Mouse (Mus musculus) 416B (cell line): ENCODE measurements around the gene Dpp9.

ENCODE experiments used
- DNase-seq: peaks from one replicate; pipeline ENCODE4 v3.0.0; 2011; ENCODE audit warnings: low read depth

Dpp9 gene

DNA sequence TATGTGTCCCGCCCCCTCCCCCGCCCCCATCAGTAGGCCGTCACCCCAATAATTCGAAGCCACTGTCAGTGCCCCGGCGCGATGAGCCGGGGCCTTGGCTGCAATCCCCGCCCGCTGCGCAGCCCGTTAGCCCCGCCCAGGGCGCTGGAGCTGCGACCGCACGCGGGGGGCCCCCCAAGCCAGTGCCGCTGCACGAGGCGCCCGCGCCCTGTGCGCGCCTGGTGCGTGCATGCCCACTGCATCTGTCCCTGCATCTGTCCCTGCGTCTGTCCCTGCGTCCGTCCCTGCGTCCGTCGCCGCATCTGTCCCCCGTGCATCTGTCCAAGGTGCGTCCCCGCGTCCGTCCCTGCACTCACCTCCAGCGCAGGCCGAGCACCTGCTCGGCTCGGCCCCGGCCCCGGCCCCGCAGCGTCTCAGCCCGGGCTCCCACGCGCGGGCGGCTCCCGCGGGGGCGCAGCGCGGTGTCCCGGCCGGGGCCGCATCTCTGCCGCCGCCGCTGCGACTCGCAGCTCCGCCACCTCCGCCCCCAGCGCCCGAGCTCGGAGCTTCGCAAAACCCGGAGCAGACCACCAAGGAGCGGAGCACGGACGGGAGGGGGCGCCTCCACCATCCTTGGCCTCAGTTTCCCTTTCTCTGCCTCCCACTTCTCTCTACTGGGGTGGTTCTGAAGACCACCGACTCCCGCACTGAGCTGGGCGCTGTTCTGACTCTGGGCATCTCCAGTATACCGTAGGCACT, 78.7 kb downstream of the Dpp9 start, which contains the start of gene Sema6b:
TSS of gene Sema6b (minus strand) at position 486 of the 738 bp plus-strand sequence.
- DNase-seq: no peak

- DNase-seq: no peak
Observed at GRCm38 (mm10) chr17:56139355-56139754, 79.3 kb downstream of the Dpp9 start.

DNA sequence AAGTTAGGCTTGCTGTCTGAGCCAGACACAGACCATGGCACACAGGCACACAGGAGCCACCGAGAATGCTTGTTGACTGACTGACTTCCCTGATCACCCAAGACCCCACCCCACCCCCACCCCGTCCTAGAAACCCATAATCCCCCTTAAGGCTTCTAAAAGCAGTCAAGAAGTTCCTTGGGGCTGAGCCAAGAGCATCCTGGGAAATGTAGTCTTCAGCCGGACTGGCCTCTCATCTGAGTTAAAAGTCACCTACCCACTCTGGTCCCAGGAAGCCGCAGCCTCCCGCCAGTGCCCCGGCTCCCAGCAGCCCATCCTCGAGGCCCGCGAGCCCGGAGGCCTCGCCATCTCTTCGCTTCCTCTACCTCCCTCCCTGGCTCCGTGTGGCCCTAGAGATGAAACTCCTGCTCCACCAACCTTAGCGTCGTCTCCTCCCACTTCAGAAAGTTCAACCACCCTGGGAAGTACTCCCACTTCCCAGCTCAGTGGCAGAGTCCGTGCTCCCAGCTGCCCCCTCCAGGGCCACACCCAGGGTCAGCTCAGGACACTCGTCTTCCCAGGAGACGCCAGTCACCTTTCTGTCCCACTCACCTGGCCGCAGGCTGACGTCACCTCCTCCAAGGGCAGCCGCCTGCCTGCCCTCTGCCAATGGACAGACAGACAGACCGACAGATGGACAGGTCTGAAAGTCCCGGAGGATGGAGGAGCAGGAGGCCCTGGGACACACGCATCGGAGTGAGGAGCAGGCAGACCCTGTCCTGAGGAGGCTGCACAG, 80.7 kb downstream of the Dpp9 start:
- DNase-seq: no peak
